Comparison of ENCODE assay signal across 7 mouse cellular contexts in genomic region chr4:135666192-135666975, GRCm38 (mm10). TPM values are rescaled to one million over a fixed set of nuclear protein-coding genes. Genes with fewer than 3 reads are reported as not detected.
DNase-seq lines count a peak whose midpoint lies in the region; ATAC-seq and TF ChIP-seq lines count a peak whose summit lies in the region.

No protein-coding gene starts in this region.

- ATAC-seq in megakaryocyte progenitor cell, adult 5-6 weeks (replicated peaks; ENCODE audit: poor library complexity): peak; percentile 74

- H3K4me3 ChIP-seq in layer of hippocampus, adult 2 months: no peak overlapping the region

- H3K27ac ChIP-seq in layer of hippocampus, adult 2 months: no peak overlapping the region

- DNase-seq in layer of hippocampus, adult 2 months (ENCODE audit: low spot score in 2 of 2): peak in 1 of 2 experiments; percentile 27
- no peak for DNase-seq in layer of hippocampus, adult 9-11 months
- DNase-seq in ES-CJ7 (ENCODE audit: low read depth, low spot score): peak; percentile 82
- DNase-seq in adipocyte (ENCODE audit: low spot score): peak; percentile 31
- peak; percentile 81 for DNase-seq in induced T-regulatory cell, adult 2 months (ENCODE audit: low read depth)
- DNase-seq in thymus, postnatal 25 days: peak; percentile 66

- TF ChIP-seq CTCF in layer of hippocampus, adult 2 months (conservative IDR thresholded peaks at IDR 0.05): peak; percentile 78

RNA-seq across cellular contexts. Expression of gene Ifnlr1, which starts 19.7 kb away (rescaled TPM):
- under 1 TPM; 0.10 to 0.27 TPM for total RNA-seq in layer of hippocampus, adult 2 months (2021)
- total RNA-seq in megakaryocyte progenitor cell, adult 5-6 weeks (2015): 0.68 and 1.6 TPM in 2 replicates
- 0.30 and 0.46 TPM in 2 replicates for total RNA-seq in megakaryocyte progenitor cell, adult 5-6 weeks (2017)
